Mouse (Mus musculus): ENCODE measurements around the gene Cacna2d3.

Gene Cacna2d3

GRCm38 (mm10) chr14:29267233-29267874 lies 454.3 kb downstream of the Cacna2d3 start:
- DNase-seq (ENCODE audit: low spot score in 2 of 2): peak in 1 of 2 experiments; percentile 29

GRCm38 (mm10) chr14:29260621-29261020 lies 461.0 kb downstream of the Cacna2d3 start:
- no peak for DNase-seq (ENCODE audit: low spot score in 2 of 2)

DNA sequence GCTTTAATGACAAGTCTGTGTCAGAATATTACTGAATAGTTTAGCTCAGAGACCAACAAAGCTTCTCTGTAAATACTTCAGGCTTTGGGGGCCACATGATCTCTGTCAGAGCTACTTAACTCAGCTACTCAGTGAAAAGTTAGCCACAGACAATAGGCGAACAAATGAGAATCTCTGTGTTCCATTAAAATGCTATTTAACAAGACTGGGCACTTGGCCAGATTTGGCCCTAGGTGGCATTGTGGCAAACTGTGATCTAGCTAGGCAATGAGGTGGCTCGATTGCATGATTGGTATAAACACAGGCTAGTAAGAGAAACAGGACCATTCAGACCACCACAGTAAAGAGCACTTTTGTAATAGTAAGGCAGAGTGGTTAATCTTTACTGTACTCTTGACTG lies 478.1 kb downstream of the Cacna2d3 start:
- DNase-seq (ENCODE audit: low spot score in 2 of 2): no peak

DNA sequence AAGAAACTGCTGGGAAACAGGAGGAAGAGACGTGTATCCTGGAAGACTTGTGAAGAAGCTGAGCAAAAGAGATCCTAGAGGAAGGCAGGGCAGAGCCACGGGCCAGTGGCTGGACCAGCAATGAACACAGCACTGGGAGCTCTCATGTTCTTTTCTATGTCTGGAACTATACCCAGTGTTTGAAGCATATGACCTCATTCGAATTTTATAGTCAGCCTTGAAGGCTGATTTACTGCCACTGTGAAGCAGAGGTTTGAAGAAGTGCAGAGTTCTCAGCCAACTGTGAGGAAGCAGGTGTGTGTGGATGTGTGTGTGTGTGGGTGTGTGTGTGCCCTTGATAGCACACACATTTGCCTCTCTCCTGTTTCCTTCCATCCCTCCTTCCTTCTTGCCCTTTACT lies 483.2 kb downstream of the Cacna2d3 start:
- DNase-seq (ENCODE audit: low spot score in 2 of 2): no peak

GRCm38 (mm10) chr14:29228976-29229716 lies 492.5 kb downstream of the Cacna2d3 start:
- DNase-seq (ENCODE audit: low spot score in 2 of 2): no peak

GRCm38 (mm10) chr14:29228471-29228870 lies 493.2 kb downstream of the Cacna2d3 start:
- no peak for DNase-seq (ENCODE audit: low spot score in 2 of 2)

DNA sequence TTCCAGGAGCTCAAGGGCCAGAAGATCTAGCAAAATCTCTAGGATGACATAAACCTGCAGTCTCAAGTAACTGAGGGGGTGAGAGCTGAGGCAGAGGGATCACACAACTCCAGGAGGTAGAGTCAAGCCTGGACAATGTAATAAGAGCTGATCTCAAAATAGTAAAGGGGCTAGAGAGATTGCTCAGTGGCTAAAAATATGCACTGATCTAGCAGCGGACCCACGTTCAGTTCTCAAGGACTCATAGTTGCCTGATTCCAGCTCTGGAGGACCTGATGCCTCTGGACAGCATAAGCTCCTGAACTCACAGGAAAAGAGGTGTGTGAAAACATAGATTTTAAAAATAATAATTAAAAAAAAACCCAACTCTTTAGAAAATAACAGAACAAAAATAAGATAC lies 493.7 kb downstream of the Cacna2d3 start:
- no peak for DNase-seq (ENCODE audit: low spot score in 2 of 2)

GRCm38 (mm10) chr14:29225754-29226365 lies 495.8 kb downstream of the Cacna2d3 start:
- no peak for DNase-seq (ENCODE audit: low spot score in 2 of 2)

GRCm38 (mm10) chr14:29223012-29223411 lies 498.7 kb downstream of the Cacna2d3 start:
- DNase-seq (ENCODE audit: low spot score in 2 of 2): no peak

DNA sequence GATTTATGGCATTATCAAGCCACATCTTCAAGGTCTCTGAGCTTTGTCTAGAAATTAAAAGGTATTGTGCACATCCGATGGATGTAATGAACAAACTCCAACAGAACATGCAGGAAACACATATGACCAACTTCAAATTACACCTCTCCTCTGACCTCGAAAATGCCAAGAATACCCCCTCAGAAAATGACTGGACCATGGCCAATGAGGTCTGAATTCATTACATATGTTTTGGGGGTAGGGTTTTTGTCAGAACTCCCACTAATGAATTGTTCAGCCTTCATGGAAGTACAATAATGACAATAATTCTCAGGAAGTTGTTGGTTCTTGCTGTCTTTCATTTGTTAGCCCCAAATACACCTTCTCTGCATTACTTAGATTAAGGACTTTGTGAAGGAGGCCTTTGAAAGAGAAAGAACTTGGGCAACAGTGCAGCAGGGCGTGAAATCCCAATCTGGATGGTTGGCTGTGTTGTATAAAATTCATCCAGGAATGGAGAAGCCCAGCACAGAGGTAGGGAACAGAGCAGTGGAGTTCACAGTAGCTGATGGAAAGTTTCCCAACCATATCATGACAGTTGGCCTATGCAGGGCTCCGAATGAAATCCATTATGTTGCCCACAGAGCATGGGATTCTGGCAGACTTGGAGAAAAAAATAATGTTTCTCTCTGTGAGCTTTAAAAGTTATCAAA lies 499.3 kb downstream of the Cacna2d3 start:
- DNase-seq (ENCODE audit: low spot score in 2 of 2): no peak

GRCm38 (mm10) chr14:29216106-29216505 lies 505.6 kb downstream of the Cacna2d3 start:
- no peak for DNase-seq (ENCODE audit: low spot score in 2 of 2)

DNA sequence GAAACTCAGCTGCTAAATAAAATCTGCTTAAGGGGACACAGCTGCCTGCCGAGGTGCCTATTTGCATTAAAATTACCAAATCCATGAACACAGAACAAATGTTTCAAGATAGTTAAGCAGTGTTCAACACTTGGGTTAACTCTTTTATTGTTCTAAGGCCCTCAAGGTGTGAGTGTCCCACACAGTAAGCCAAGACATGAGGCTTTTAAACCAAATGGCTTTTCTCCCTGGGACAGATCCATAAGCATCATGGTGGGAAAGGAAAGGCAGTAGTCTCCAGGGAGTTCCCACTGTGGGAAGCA lies 516.7 kb downstream of the Cacna2d3 start:
- DNase-seq (ENCODE audit: low spot score in 2 of 2): no peak

GRCm38 (mm10) chr14:29204236-29204966 lies 517.3 kb downstream of the Cacna2d3 start:
- no peak for DNase-seq (ENCODE audit: low spot score in 2 of 2)

- DNase-seq (ENCODE audit: low spot score in 2 of 2): no peak
Measured at GRCm38 (mm10) chr14:29196171-29196570, 525.5 kb downstream of the Cacna2d3 start.

- no peak for DNase-seq (ENCODE audit: low spot score in 2 of 2)
Measured at GRCm38 (mm10) chr14:29191426-29191825, 530.2 kb downstream of the Cacna2d3 start.

GRCm38 (mm10) chr14:29183730-29184129 lies 537.9 kb downstream of the Cacna2d3 start:
- DNase-seq (ENCODE audit: low spot score in 2 of 2): no peak

DNA sequence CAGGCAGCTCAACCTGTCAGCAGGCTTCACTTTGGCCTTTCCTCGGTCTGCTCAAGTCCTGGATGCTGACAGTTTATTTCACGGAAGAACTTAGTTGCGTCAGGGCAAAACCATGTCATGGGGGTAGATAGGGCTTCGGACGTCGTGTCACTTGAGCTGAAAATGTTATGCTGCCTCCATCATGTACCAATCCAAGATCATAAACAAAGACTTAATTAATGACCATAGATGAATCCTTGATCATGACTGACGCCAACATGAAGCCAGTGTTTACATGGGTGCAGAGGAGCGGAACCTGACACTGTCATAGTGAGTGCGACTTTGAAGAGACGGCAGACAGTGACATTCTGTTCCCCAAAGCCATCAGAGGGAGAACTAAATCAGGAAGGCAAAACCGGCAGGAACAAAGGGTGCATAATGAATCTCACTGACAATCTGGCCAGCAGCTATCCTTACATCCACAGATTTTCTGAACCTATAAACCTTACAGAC lies 542.2 kb downstream of the Cacna2d3 start:
- DNase-seq (ENCODE audit: low spot score in 2 of 2): no peak

- DNase-seq (ENCODE audit: low spot score in 2 of 2): peak; percentile 59 to 76
Measured at GRCm38 (mm10) chr14:29178695-29179396, 542.8 kb downstream of the Cacna2d3 start.

GRCm38 (mm10) chr14:29174762-29175161 lies 546.9 kb downstream of the Cacna2d3 start:
- no peak for DNase-seq (ENCODE audit: low spot score in 2 of 2)

DNA sequence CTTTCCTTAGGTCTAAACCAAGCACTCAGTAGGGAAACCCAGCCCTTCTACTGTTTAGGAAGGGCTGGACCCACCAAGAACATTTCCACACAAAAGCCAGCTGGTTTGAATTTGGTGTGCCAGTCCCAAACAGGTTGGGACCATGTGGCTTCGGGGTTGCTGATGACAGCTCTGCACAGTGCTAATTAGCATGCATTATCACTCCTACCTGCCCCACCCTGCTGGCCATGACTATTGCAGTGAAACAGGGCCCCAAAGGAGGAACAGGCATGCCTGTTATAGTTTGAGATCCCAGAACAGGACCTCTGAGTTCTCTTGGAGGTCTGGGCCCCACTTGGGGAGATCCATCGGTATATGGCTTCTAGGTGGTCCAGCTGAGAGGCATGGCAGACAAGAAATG lies 549.5 kb downstream of the Cacna2d3 start:
- DNase-seq (ENCODE audit: low spot score in 2 of 2): no peak

- DNase-seq (ENCODE audit: low spot score in 2 of 2): no peak
Measured at GRCm38 (mm10) chr14:29164653-29165030, 557.0 kb downstream of the Cacna2d3 start.
